Mouse (Mus musculus) lung, postnatal 0 days (tissue): ENCODE measurements around the gene Spatc1l. TPM values are rescaled to one million over a fixed set of nuclear protein-coding genes. Genes with fewer than 3 reads are reported as not detected.

ENCODE experiments used
- ATAC-seq: fragments of 200-750 bp; cut with Nextera tagmentation; 2 replicates; pipeline ENCODE4 v1.8.0; 2017; ENCODE audit warnings: moderate library complexity
- DNase-seq: peaks from one replicate; pipeline ENCODE4 v3.0.0-alpha.2; 2016; ENCODE audit warnings: low spot score
- H3K27ac ChIP-seq: fragments of 300-500 bp; sonication (generic); 2 replicates; pipeline ENCODE4 v1.5.1; 2014; ENCODE audit warnings: antibody characterized with exemption, mild to moderate bottlenecking, low read length, mixed read lengths
- H3K27me3 ChIP-seq: fragments of 300-500 bp; sonication (generic); replicated peaks from 2 replicates; pipeline ENCODE4 v1.6.1; 2014; ENCODE audit warnings: low read length, mixed read lengths; ENCODE audit not compliant: insufficient read depth
- H3K36me3 ChIP-seq: fragments of 300-500 bp; sonication (generic); 2 replicates; pipeline ENCODE4 v1.6.1; 2014; ENCODE audit warnings: low read length, mixed read lengths; ENCODE audit not compliant: insufficient read depth
- H3K4me1 ChIP-seq: fragments of 300-500 bp; sonication (generic); 2 replicates; pipeline ENCODE4 v1.6.1; 2014; ENCODE audit warnings: antibody characterized with exemption, low read depth, low read length, mixed read lengths; ENCODE audit not compliant: insufficient read depth
- H3K4me2 ChIP-seq: fragments of 300-500 bp; sonication (generic); replicated peaks from 2 replicates; pipeline ENCODE4 v1.6.1; 2014; ENCODE audit warnings: low read depth, mild to moderate bottlenecking, low read length, moderate library complexity, mixed read lengths
- H3K4me3 ChIP-seq: fragments of 300-500 bp; sonication (generic); 2 replicates; pipeline ENCODE4 v1.5.1; 2014; ENCODE audit warnings: low read depth, low read length
- H3K9ac ChIP-seq: fragments of 300-500 bp; sonication (generic); replicated peaks from 2 replicates; pipeline ENCODE4 v1.6.1; 2014; ENCODE audit warnings: low read depth, mild to moderate bottlenecking
- H3K9me3 ChIP-seq: fragments of 300-500 bp; sonication (generic); 2 replicates; pipeline ENCODE4 v1.6.1; 2016; ENCODE audit warnings: low read length, mixed read lengths
- CTCF ChIP-seq: IDR thresholded peaks from 2 replicates; pipeline ENCODE4 v1.5.1; 2016; ENCODE audit warnings: antibody characterized with exemption, mild to moderate bottlenecking
- EP300 ChIP-seq: IDR thresholded peaks from 2 replicates; pipeline ENCODE4 v1.6.1; 2016; ENCODE audit warnings: antibody characterized with exemption, mild to moderate bottlenecking, control low read depth
- WGBS: fragments of 180-500 bp; shearing (Covaris S2); extraction: QIAGEN DNeasy Blood & Tissue Kit; methylation state at CpG from one replicate; pipeline ENCODE4 v1.1.7; 2014; 5-methylcytosine and 5-hydroxymethylcytosine counted together
- polyA plus RNA-seq: library from polyadenylated mRNA; unstranded; fragments of >200 nt; fragmentation: Nextera tagmentation; extraction: Ambion mirVana; gene quantifications from 2 replicates; pipeline ENCODE4 v1.2.1, GENCODE M21; 2015

Spatc1l gene
- polyA plus RNA-seq: not detected in 2 replicates

DNA sequence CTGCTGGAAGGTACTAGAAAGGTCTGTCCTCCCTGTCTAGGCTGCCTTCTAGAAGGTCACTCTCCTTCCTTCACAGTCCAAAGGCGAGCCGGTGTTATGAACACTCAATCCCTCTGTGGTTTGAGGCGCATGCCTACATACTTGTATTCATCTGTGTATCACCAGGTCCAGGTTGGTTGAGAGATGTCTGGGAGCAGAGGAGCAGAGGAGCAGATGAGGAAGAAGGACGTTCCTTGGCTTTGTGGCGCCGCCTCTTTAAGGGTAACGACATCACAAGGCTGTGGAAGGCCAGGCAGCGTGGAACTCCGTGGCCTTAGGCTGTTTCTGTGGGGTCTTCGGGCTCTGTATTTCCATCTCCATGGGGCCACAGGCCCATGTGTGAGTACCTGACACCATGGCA, at the start of gene Spatc1l:
Gene Spatc1l, plus strand, starts transcription at position 301 of the 400 bp plus-strand sequence.
- Histone ChIP-seq H3K27me3 (no peaks in the 10 kb centered on the region), H3K36me3 (no peaks in the 10 kb centered on the region), H3K4me2 (no peak within 1 kb of the TSS), H3K9ac (no peak within 1 kb of the TSS), H3K4me3 (no peak within 1 kb of the TSS), H3K4me1 (no peaks in the 10 kb centered on the region), H3K9me3 (no peaks in the 10 kb centered on the region), H3K27ac (no peak within 1 kb of the TSS)
- TF ChIP-seq EP300 (no peak), CTCF (no peak)
- WGBS: 88% methylated on average over 10 of the region's 10 CpGs
- no peak for ATAC-seq
- DNase-seq: no peak

- peaks cover 27% of the 10 kb centered on the region; the same call in 1 of the 2 replicates for H3K36me3 ChIP-seq
Measured at GRCm38 (mm10) chr10:76512965-76513583, 49.0 kb upstream of the Spatc1l start.

DNA sequence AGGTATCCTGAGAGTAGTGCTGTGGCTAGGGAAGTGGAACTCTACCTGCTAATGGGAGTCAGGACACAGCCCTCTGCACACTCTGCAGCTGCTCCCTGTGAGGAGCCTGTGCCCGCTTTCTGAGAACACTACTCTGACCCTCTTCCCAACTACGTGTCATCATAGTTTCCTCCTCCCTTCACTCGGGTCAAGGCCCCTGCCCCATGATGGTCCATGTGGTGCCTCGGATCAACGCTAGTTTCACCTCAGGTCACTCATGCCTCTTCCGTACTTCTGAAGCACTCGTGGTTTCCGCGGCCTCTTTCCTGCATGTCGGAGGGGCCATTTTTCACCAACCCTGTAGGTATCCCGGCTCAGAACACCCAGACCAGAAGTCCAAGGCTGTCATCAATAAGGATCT, 31.1 kb upstream of the Spatc1l start:
- H3K36me3 ChIP-seq: no peaks in the 10 kb centered on the region
- ATAC-seq (no peak), DNase-seq (no peak)
- peaks cover 4% of the 10 kb centered on the region; the same call in 1 of the 2 replicates for H3K4me1 ChIP-seq
- H3K4me3 ChIP-seq: peak overlapping the region; percentile 47
- H3K27me3 ChIP-seq: no peaks in the 10 kb centered on the region
- WGBS: 4% methylated on average over 11 of the region's 11 CpGs
- no peak overlapping the region; the same call in 1 of the 2 replicates for H3K9ac ChIP-seq
- no peaks in the 10 kb centered on the region for H3K9me3 ChIP-seq
- peak overlapping the region; percentile 76 for H3K4me2 ChIP-seq
- no peak for TF ChIP-seq CTCF
- TF ChIP-seq EP300: no peak
- H3K27ac ChIP-seq: no peak overlapping the region

More at GRCm38 (mm10) chr10:76512965-76513583, 49.0 kb upstream of the Spatc1l start:
- Histone ChIP-seq H3K9me3 (no peaks in the 10 kb centered on the region), H3K4me1 (no peaks in the 10 kb centered on the region), H3K9ac (no peak overlapping the region), H3K27ac (no peak overlapping the region), H3K4me3 (no peak overlapping the region), H3K27me3 (no peaks in the 10 kb centered on the region), H3K4me2 (no peak overlapping the region)
- DNase-seq (peak; percentile 87), ATAC-seq (peak; percentile 87)
- 46% methylated on average over 5 of the region's 5 CpGs for WGBS
- TF ChIP-seq CTCF: peak; percentile 91
- no peak for TF ChIP-seq EP300

DNA sequence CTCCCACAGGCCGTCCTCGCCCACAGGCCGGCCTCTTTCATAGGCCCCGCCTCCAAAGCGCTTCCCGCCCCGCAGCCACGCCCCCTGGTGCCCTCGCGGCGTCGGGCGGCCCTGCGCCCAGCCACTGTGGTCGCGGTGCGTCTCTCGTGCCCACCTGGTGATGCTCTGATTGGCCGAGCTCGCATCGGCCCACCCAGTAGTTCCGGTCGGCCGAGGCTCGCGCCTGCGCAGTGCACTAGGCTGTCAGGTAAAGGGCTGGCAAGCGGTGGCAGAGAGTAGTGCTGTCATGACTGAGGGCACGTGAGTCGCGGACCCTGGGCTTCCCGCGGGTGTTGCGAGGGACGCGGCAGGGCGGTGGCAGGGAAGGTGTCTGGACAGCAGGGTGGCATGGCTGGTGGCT, 30.7 kb upstream of the Spatc1l start, which contains the start of gene Lss:
Gene Lss, plus strand, starts transcription at position 214 of the 400 bp plus-strand sequence.
- ATAC-seq (peak; percentile 100), DNase-seq (peak; percentile 97)
- no peaks in the 10 kb centered on the region for H3K27me3 ChIP-seq
- peak within 1 kb of the TSS; percentile 11; the same call in 1 of the 2 replicates for H3K27ac ChIP-seq
- peaks cover 4% of the 10 kb centered on the region; the same call in 1 of the 2 replicates for H3K4me1 ChIP-seq
- peak within 1 kb of the TSS; percentile 47 for H3K4me3 ChIP-seq
- no peaks in the 10 kb centered on the region for H3K36me3 ChIP-seq
- TF ChIP-seq EP300 (no peak), CTCF (peak; percentile 57)
- 0% methylated on average over 32 of the region's 37 CpGs for WGBS
- no peaks in the 10 kb centered on the region for H3K9me3 ChIP-seq
- H3K4me2 ChIP-seq: peak within 1 kb of the TSS; percentile 76
- H3K9ac ChIP-seq: peak within 1 kb of the TSS; percentile 45

- peak overlapping the region; percentile 76 for H3K4me2 ChIP-seq
- no peak; the same call in 1 of the 2 replicates for ATAC-seq
- H3K4me1 ChIP-seq: peaks cover 4% of the 10 kb centered on the region; the same call in 1 of the 2 replicates
- WGBS: 3% methylated on average over 14 of the region's 14 CpGs
- peak overlapping the region; percentile 11; the same call in 1 of the 2 replicates for H3K27ac ChIP-seq
- TF ChIP-seq CTCF: no peak
- no peak for TF ChIP-seq EP300
- H3K9ac ChIP-seq: peak overlapping the region; percentile 45
- H3K27me3 ChIP-seq: no peaks in the 10 kb centered on the region
- H3K4me3 ChIP-seq: peak overlapping the region; percentile 47
- no peak for DNase-seq
- H3K36me3 ChIP-seq: no peaks in the 10 kb centered on the region
- no peaks in the 10 kb centered on the region for H3K9me3 ChIP-seq
Measured at GRCm38 (mm10) chr10:76531828-76532227, 30.2 kb upstream of the Spatc1l start.

DNA sequence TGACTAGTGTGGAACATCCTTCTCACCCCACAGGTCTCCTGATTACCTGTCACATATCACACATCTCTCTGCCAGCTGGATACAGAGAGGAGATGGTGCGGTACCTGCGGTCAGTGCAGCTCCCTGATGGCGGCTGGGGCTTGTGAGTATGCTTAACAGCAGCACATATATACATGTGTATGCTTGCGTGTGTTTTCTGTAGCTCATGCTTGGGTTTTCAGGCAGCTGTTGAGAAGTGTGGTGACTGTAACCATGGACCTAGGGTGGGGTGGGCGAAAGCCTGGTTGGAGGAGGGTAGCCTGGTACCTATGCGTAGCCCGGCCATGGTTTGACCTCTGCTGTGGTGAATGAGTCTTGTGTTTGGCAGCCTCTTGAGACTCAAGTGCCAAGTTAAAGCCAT, 26.5 kb upstream of the Spatc1l start:
- no peak for TF ChIP-seq EP300
- Histone ChIP-seq H3K27ac (no peak overlapping the region), H3K4me2 (no peak overlapping the region), H3K4me3 (no peak overlapping the region), H3K36me3 (no peaks in the 10 kb centered on the region), H3K27me3 (no peaks in the 10 kb centered on the region), H3K9ac (no peak overlapping the region), H3K9me3 (no peaks in the 10 kb centered on the region), H3K4me1 (peaks cover 4% of the 10 kb centered on the region; the same call in 1 of the 2 replicates)
- ATAC-seq (no peak), DNase-seq (no peak)
- 92% methylated on average over 7 of the region's 7 CpGs for WGBS
